Mouse (Mus musculus) layer of hippocampus, adult 11-12 months (tissue): ENCODE results near the gene Slco6c1.
A peak's percentile ranks its signal among the peaks of the same experiment; 100 is the strongest.

Experiments
- DNase-seq: peaks from one replicate; pipeline ENCODE4 v3.0.0; 2022; ENCODE audit warnings: low spot score

The Slco6c1 gene

GRCm38 (mm10) chr1:97128201-97128600 is at the start of gene Slco6c1:
Gene Slco6c1, minus strand, starts transcription at chr1:97128301.
- DNase-seq = no peak

GRCm38 (mm10) chr1:97038982-97039381 is 89.1 kb downstream of the Slco6c1 start:
- no peak for DNase-seq

- peak; percentile 19 for DNase-seq
Measured at GRCm38 (mm10) chr1:97038548-97038947, 89.6 kb downstream of the Slco6c1 start.

- no peak for DNase-seq
Measured at GRCm38 (mm10) chr1:97037955-97038354, 90.1 kb downstream of the Slco6c1 start.

DNA sequence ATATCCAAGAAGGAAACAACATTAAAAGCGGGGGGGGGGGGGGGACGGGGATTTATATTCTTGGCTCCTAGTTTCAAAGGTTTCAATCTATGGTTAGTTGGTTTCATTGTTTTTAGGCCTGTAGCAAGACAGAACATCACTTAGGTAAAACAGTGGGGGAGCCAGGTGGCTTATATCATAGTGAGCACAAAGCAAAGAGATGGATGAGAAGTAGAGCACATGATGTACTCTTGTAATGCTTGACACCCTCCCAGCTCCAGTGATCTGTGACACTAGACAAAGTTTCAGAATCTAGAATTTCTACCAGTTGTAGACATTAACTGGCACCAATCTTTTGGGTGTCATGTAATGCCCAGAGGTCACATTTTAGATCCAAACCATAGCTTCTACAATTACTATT is 106.7 kb downstream of the Slco6c1 start:
- DNase-seq = no peak

DNA sequence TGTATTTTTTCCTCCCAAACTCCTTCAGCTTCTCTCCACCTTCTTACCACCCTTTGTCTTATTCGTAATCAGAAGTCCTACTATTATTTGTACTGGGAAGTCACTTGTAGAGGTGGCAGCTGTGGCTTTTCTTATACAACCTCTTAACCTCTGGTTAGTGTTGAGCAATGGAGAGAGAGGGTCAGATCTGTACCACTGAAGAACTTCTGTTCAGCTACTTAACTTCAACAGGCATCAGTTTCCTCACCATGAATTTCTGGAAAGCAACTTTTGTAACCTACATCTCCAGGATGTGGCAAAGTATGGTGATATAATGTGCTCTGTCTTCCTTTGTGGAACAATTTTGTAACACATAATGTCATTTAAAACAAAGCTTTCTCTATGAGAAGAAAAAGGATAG is 108.7 kb downstream of the Slco6c1 start:
- no peak for DNase-seq

GRCm38 (mm10) chr1:97018978-97019377 is 109.1 kb downstream of the Slco6c1 start:
- DNase-seq = peak; percentile 72
